Mouse (Mus musculus) stomach, postnatal 0 days (tissue): Measurements from ENCODE around the gene Hist1h2af. TPM values are rescaled to one million over a fixed set of nuclear protein-coding genes. Genes with fewer than 3 reads are reported as not detected.
A peak's percentile ranks its signal among the peaks of the same experiment; 100 is the strongest.

Experiments
- ATAC-seq: fragments of 200-750 bp; cut with Nextera tagmentation; 2 replicates; pipeline ENCODE4 v1.8.0; 2017; ENCODE audit not compliant: low FRiP score, low TSS enrichment
- DNase-seq: peaks from one replicate; pipeline ENCODE4 v3.0.0-alpha.2; 2016; ENCODE audit warnings: low spot score
- H3K27ac ChIP-seq: fragments of 300-500 bp; sonication (generic); replicated peaks from 2 replicates; pipeline ENCODE4 v1.5.1; 2014; ENCODE audit warnings: mild to moderate bottlenecking, control low read depth
- H3K27me3 ChIP-seq: fragments of 300-500 bp; sonication (generic); 2 replicates; pipeline ENCODE4 v1.6.1; 2014; ENCODE audit warnings: low read length; ENCODE audit not compliant: control insufficient read depth, insufficient read depth
- H3K36me3 ChIP-seq: fragments of 300-500 bp; sonication (generic); 2 replicates; pipeline ENCODE4 v1.6.1; 2014; ENCODE audit warnings: low read length, mixed read lengths; ENCODE audit not compliant: control insufficient read depth, insufficient read depth
- H3K4me1 ChIP-seq: fragments of 300-500 bp; sonication (generic); replicated peaks from 2 replicates; pipeline ENCODE4 v1.6.1; 2014; ENCODE audit warnings: antibody characterized with exemption; ENCODE audit not compliant: control insufficient read depth, insufficient read depth
- H3K4me2 ChIP-seq: fragments of 300-500 bp; sonication (generic); replicated peaks from 2 replicates; pipeline ENCODE4 v1.6.1; 2014; ENCODE audit warnings: low read depth, mild to moderate bottlenecking, control low read depth, moderate library complexity
- H3K4me3 ChIP-seq: fragments of 300-500 bp; sonication (generic); 2 replicates; pipeline ENCODE4 v1.5.1; 2014; ENCODE audit warnings: low read depth, low read length, control low read depth
- H3K9ac ChIP-seq: fragments of 300-500 bp; sonication (generic); 2 replicates; pipeline ENCODE4 v1.6.1; 2014; ENCODE audit warnings: mild to moderate bottlenecking, low read length, control low read depth, mixed read lengths
- H3K9me3 ChIP-seq: fragments of 300-500 bp; sonication (generic); 2 replicates; pipeline ENCODE4 v1.6.1; 2016; ENCODE audit warnings: low read length; ENCODE audit not compliant: control insufficient read depth
- CTCF ChIP-seq: IDR thresholded peaks from 2 replicates; pipeline ENCODE4 v1.5.1; 2016; ENCODE audit warnings: antibody characterized with exemption, low read depth, mild to moderate bottlenecking, moderate library complexity
- EP300 ChIP-seq: optimal IDR thresholded peaks from 2 replicates; pipeline ENCODE3; 2016; ENCODE audit warnings: antibody characterized with exemption
- WGBS: fragments of 180-500 bp; shearing (Covaris S2); extraction: QIAGEN DNeasy Blood & Tissue Kit; methylation state at CpG from one replicate; pipeline ENCODE4 v1.1.7; 2014; 5-methylcytosine and 5-hydroxymethylcytosine counted together
- polyA plus RNA-seq: library from polyadenylated mRNA; unstranded; fragments of >200 nt; fragmentation: Nextera tagmentation; extraction: Ambion mirVana; gene quantifications from 2 replicates; pipeline ENCODE4 v1.2.1, GENCODE M21; 2015

Hist1h2af gene
- polyA plus RNA-seq, 1 experiment from 2014 or later, result 8.9 TPM

DNA sequence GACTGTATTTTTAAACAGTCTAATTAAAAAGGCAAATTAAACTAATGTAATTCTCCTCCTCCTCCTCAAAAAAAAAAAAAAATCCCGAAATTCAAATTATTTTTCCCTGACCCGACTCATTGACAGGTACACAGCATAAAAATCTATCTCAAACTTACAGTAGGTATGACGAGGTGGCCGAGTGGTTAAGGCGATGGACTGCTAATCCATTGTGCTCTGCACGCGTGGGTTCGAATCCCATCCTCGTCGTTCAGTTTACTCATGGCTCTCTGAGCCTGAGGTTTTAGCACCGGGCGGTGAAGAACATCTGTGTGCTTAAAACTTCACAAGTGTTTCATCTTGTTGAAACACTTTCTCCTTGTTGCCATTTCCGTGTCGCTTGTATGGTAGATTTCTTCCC lies 12.0 kb upstream of the Hist1h2af start:
- ATAC-seq (no peak), DNase-seq (peak; percentile 75)
- no peak overlapping the region for H3K9ac ChIP-seq
- H3K27ac ChIP-seq, result no peak overlapping the region
- no peak overlapping the region for H3K4me2 ChIP-seq
- H3K27me3 ChIP-seq, result no peaks in the 10 kb centered on the region
- H3K4me3 ChIP-seq, result no peak overlapping the region
- H3K9me3 ChIP-seq, result no peaks in the 10 kb centered on the region
- no peak for TF ChIP-seq CTCF
- TF ChIP-seq EP300, result no peak
- WGBS, result 2% methylated on average over 14 of the region's 14 CpGs
- H3K4me1 ChIP-seq, result no peaks in the 10 kb centered on the region
- H3K36me3 ChIP-seq, result no peaks in the 10 kb centered on the region

DNA sequence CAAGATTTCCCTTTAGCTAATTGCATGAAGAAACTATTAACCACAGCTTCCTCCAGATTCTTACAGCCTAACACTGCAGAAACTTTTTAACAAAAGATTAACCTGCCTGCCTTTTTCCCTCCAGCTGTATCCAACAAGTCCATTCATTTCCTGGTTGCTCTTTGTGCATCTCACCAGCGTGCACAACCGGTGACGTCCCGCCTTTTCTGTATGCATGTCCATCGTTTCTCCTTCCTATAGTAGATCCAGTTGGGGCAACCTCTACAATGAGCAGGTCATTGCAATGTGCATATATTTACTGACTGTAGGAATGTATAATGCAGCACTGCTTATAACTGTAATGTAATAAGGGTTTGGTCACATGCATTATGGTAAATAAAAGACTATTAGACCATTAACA lies 9.7 kb upstream of the Hist1h2af start:
- no peak for DNase-seq
- Histone ChIP-seq H3K36me3 (no peaks in the 10 kb centered on the region), H3K4me1 (no peaks in the 10 kb centered on the region), H3K4me3 (no peak overlapping the region), H3K4me2 (no peak overlapping the region), H3K27ac (no peak overlapping the region), H3K27me3 (no peaks in the 10 kb centered on the region), H3K9me3 (no peaks in the 10 kb centered on the region), H3K9ac (no peak overlapping the region)
- no peak for TF ChIP-seq EP300
- no peak for TF ChIP-seq CTCF
- WGBS, result 43% methylated on average over 5 of the region's 5 CpGs
- ATAC-seq, result no peak

DNA sequence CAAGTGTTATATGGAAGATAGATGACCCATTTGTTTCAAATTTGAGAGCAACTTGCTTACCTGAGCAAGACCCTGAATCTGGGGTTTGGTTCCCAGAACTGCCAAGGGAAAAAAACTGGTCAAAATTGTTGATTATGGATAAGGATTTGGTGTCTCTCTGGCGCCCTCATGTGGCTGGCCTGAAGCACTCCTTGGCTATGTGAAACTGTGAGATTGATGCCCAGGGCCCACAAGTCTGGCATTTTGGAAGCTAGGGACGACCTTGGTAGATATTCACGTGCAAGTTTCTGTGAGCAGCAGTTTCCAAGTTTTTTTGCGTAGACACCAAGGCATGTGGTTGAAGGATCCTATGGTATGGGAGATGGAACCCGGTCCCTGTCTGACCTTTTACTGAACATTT lies 9.1 kb upstream of the Hist1h2af start:
- no peak for TF ChIP-seq EP300
- TF ChIP-seq CTCF, result peak; percentile 92
- no peaks in the 10 kb centered on the region for H3K36me3 ChIP-seq
- no peak overlapping the region for H3K4me2 ChIP-seq
- H3K4me3 ChIP-seq, result no peak overlapping the region
- H3K9me3 ChIP-seq, result no peaks in the 10 kb centered on the region
- DNase-seq (peak; percentile 88), ATAC-seq (peak; percentile 51; the same call in 1 of the 2 replicates)
- H3K27ac ChIP-seq, result no peak overlapping the region
- no peaks in the 10 kb centered on the region for H3K4me1 ChIP-seq
- no peak overlapping the region for H3K9ac ChIP-seq
- WGBS, result 12% methylated on average over 5 of the region's 5 CpGs
- H3K27me3 ChIP-seq, result no peaks in the 10 kb centered on the region

DNA sequence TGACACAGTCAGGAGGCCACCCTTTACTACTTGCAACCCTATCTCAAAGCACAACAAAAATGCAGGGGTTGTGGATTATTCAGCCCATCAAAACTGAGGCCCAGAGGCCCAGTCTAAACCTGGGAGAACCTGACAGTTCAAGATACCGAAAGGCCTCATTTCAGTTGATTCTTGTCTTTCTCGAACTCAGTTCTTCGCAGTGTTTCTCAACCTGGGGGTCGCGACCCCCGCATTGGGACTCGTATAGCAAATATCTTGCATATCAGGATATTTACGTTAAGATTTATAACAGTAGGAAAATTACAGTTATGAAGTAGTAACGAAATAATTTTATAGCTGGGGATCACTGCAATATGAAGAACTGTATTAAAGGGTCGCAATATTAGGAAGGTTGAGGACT lies 7.8 kb upstream of the Hist1h2af start:
- Histone ChIP-seq H3K4me3 (peak overlapping the region; percentile 39), H3K9me3 (no peaks in the 10 kb centered on the region), H3K9ac (no peak overlapping the region), H3K4me1 (no peaks in the 10 kb centered on the region), H3K27me3 (no peaks in the 10 kb centered on the region), H3K27ac (no peak overlapping the region), H3K36me3 (no peaks in the 10 kb centered on the region), H3K4me2 (peak overlapping the region; percentile 51)
- ATAC-seq, result no peak
- no peak for DNase-seq
- TF ChIP-seq EP300 (no peak), CTCF (no peak)
- 5% methylated on average over 10 of the region's 10 CpGs for WGBS

DNA sequence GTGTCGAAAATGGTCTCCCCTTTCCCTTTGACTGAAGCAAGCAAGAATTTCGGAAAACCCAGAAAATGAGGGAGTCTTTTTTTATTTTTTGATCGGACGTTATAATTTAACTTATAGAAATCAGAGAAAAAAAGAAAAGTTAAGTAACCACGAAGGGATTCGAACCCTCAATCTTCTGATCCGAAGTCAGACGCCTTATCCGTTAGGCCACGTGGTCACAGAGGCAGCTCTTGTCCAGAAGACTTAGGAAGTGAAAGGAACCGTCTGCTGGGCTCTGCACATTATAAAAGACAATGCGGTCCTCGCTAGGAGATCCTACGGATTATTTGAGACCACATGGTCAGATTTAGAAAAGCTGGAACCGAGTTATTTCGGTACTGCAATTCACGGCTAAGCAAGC lies 7.4 kb upstream of the Hist1h2af start:
- WGBS, result under 1% methylated on average over 17 of the region's 17 CpGs
- H3K9me3 ChIP-seq, result no peaks in the 10 kb centered on the region
- H3K9ac ChIP-seq, result 0 out of 2 replicates have a peak overlapping the region, but pooled peaks have one; percentile 39
- H3K4me3 ChIP-seq, result peak overlapping the region; percentile 39
- DNase-seq, result peak; percentile 89
- no peaks in the 10 kb centered on the region for H3K27me3 ChIP-seq
- H3K4me2 ChIP-seq, result peak overlapping the region; percentile 51
- H3K36me3 ChIP-seq, result no peaks in the 10 kb centered on the region
- no peak overlapping the region for H3K27ac ChIP-seq
- peak; percentile 40 for ATAC-seq
- no peak for TF ChIP-seq CTCF
- TF ChIP-seq EP300, result no peak
- no peaks in the 10 kb centered on the region for H3K4me1 ChIP-seq

DNA sequence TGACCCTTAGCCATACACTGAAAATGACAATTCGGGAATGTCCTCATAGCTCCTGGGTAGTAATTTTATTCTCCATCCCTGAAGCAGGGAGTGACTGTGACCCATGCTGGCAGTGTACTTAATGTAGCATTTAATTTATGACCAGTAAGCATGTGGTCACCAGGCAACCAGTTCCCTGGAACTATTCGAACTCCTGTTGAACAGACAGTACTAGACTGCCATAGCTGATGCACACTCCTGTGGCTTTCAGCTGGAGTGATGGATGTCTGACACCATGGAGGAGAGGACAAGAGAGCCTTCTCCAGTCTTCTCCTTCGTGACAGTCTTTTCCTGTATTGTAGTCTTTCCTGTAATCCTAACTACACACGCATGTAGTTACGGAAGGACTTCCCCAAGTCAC lies 4.7 kb upstream of the Hist1h2af start:
- no peak overlapping the region for H3K4me2 ChIP-seq
- DNase-seq, result no peak
- no peak overlapping the region for H3K4me3 ChIP-seq
- WGBS, result 70% methylated on average over 5 of the region's 5 CpGs
- no peak overlapping the region for H3K27ac ChIP-seq
- H3K4me1 ChIP-seq, result no peaks in the 10 kb centered on the region
- ATAC-seq, result no peak
- no peaks in the 10 kb centered on the region for H3K9me3 ChIP-seq
- TF ChIP-seq CTCF, result no peak
- TF ChIP-seq EP300, result no peak
- H3K36me3 ChIP-seq, result no peaks in the 10 kb centered on the region
- H3K27me3 ChIP-seq, result no peaks in the 10 kb centered on the region
- no peak overlapping the region for H3K9ac ChIP-seq
